Mouse (Mus musculus): ENCODE measurements at regions not wholly inside any gene's neighbourhood (a gene's known extent, or its start where the extent isn't known, plus 50 kb on each side); places are given as distances from the start of the nearest gene placed in this dataset.

DNA sequence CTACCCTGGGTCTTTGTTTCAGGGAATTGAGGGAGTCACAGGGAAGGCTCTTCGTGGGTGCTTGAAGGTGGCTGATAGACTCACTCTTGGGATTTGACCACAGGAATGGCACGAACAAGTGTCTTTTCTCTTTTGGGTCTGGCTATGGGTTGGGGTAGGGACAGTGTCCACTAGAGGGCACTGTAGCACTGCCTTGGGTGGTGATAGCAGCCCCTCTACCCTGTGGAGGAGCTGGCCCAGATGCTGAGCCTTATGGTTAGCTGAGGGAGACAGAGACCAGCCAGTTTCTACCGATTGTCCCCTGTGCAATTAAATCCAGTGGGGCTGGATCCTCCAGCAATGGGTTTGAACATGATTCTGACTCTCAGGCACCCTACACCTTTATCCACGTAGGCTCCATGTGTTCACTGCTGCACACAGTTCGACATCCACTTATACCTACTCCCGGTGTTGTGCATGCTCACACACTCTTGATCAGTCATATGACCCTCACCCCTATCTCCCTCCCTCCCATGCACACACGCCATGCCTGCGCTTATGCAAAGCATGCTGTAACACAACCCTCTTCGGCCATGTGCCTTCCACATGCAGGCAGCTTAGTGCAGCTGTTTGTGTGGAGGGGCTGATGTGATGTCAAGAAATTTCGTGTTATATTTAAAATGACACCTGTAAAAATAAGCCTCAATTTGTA, 136.6 kb downstream of the Ttc32 start:
- Histone ChIP-seq H3K4me1 (ENCODE audit: control insufficient read depth in 1 of 2, insufficient read depth in 2 of 2) (peaks cover 2 to 9% of the 10 kb centered on the region in 2 experiments; a peak in 2 of 4 replicates), H3K9me3 (replicated peaks; ENCODE audit: low read length) (no peaks in the 10 kb centered on the region), H3K27ac (ENCODE audit: insufficient read depth, low read depth) (no peak overlapping the region), H3K9ac (ENCODE audit: insufficient read depth, low read depth) (no peak overlapping the region), H3K4me3 (replicated peaks in 1 of 3; ENCODE audit: low read depth in 2 of 3, low read length in 2 of 3, poor library complexity in 1 of 3) (no peak overlapping the region), H3K27me3 (replicated peaks) (no peaks in the 10 kb centered on the region), H3K79me2 (replicated peaks; ENCODE audit: control insufficient read depth, extremely low read depth, insufficient read depth, poor library complexity, severe bottlenecking) (no peaks in the 10 kb centered on the region), H3K36me3 (replicated peaks in 1 of 2; ENCODE audit: control insufficient read depth in 1 of 2, insufficient read depth in 1 of 2, low read length in 1 of 2) (no peaks in the 10 kb centered on the region), H3K4me2 (ENCODE audit: insufficient read depth, low read depth, poor library complexity, severe bottlenecking) (no peak overlapping the region)
- in situ Hi-C loops (cut with MboI; ENCODE audit: low pct_ligation_motif_present, low pct_unique_long_range_greater_than_20kb, low sequenced_read_pairs) (no loop called here), dilution Hi-C loops (cut with MboI; ENCODE audit: extremely low pct_ligation_motif_present, extremely low pct_unique_long_range_greater_than_20kb, low sequenced_read_pairs) (no loop called here)
- peak; percentile 70 for TF ChIP-seq SMC3 (IDR thresholded peaks at IDR 0.05; ENCODE audit: low read depth, low read length)
- no peak for TF ChIP-seq HCFC1 (IDR thresholded peaks at IDR 0.05; ENCODE audit: low read depth, low read length)
- no peak for TF ChIP-seq USF2 (conservative IDR thresholded peaks at IDR 0.05; ENCODE audit: low read depth, low read length)
- no peak for TF ChIP-seq ELF1 (IDR thresholded peaks at IDR 0.05; ENCODE audit: low read depth, low read length)
- peak; percentile 81 to 83 for TF ChIP-seq CTCF (conservative IDR thresholded peaks at IDR 0.05 in 1 of 2, IDR thresholded peaks at IDR 0.05 in 1 of 2; ENCODE audit: low read depth in 2 of 2, low read length in 2 of 2)
- no peak for TF ChIP-seq GABPA (IDR thresholded peaks at IDR 0.05; ENCODE audit: insufficient replicate concordance, low read depth, low read length)
- TF ChIP-seq POLR2AphosphoS2 (IDR thresholded peaks at IDR 0.05; ENCODE audit: low read depth, low read length) = no peak
- no peak for TF ChIP-seq USF1 (IDR thresholded peaks at IDR 0.05; ENCODE audit: low read depth, low read length)
- no peak for TF ChIP-seq SIN3A (IDR thresholded peaks at IDR 0.05; ENCODE audit: low read length)
- TF ChIP-seq RCOR1 (conservative IDR thresholded peaks at IDR 0.05; ENCODE audit: low read depth, low read length) = no peak
- no peak for TF ChIP-seq ZKSCAN1 (IDR thresholded peaks at IDR 0.05; ENCODE audit: borderline replicate concordance, low read depth, low read length)
- peak; percentile 74 for TF ChIP-seq RAD21 (IDR thresholded peaks at IDR 0.05; ENCODE audit: low read depth, low read length)
- TF ChIP-seq JUND (conservative IDR thresholded peaks at IDR 0.05; ENCODE audit: low read depth, low read length) = no peak
- no peak for TF ChIP-seq UBTF (IDR thresholded peaks at IDR 0.05; ENCODE audit: low read depth, low read length)
- TF ChIP-seq TCF12 (IDR thresholded peaks at IDR 0.05; ENCODE audit: low read depth, low read length) = no peak
- TF ChIP-seq MAX (IDR thresholded peaks at IDR 0.05; ENCODE audit: low read length) = no peak
- no peak for TF ChIP-seq NRF1 (IDR thresholded peaks at IDR 0.05; ENCODE audit: low read depth, low read length)
- no peak for TF ChIP-seq ZMIZ1 (IDR thresholded peaks at IDR 0.05; ENCODE audit: low read depth, low read length)
- TF ChIP-seq IRF4 (IDR thresholded peaks at IDR 0.05; ENCODE audit: low read depth, low read length) = no peak
- no peak for TF ChIP-seq MEF2A (IDR thresholded peaks at IDR 0.05; ENCODE audit: borderline replicate concordance, low read depth, low read length)
- TF ChIP-seq NELFE (IDR thresholded peaks at IDR 0.05; ENCODE audit: low read depth, low read length) = no peak
- TF ChIP-seq POLR2A (IDR thresholded peaks at IDR 0.05; ENCODE audit: low read depth, low read length) = no peak
- peak; percentile 65 for DNase-seq (ENCODE audit: extremely low read depth)
